Mouse (Mus musculus): ENCODE measurements around the gene Lif.

The Lif gene

DNA sequence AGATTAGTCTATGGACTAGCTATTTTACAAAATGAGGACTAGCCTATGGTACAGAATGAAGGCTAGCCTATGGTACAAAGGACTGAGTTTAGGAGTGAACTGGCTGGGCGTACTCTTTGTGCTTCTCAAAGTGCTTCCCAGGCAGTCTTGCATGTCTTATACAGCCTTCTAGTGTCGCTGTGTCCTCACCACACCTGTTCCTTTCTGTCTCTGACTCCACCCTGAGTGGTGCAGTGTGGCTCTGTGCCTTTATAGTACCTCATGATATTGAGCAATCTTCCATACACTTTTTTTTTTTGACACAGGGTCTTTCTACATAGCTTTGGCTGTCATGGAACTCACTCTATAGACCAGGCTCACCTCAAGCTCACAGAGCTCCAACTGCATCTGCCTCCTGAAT lies 25.9 kb upstream of the Lif start:
- DNase-seq (ENCODE audit: low spot score in 2 of 2), result no peak

DNA sequence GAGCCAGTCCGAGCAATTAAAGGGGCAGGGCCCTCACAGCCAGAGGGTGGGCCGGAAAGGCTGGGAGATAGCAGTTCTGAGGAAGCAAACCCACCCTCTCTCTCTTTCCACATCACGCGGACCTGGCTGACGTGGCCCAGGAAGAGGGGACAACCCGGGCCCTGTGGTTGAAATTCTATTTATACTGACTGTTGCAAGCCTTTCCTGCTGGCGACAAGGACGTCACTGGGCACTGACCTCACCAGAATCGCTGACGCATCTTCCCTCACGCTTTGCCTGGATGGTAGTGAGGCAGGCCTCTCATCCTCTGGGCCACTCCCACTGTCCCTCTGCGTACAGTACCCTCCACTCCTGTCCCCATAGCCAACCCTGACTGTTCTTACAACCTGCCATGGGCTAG lies 24.7 kb upstream of the Lif start:
- DNase-seq (ENCODE audit: low spot score in 2 of 2), result no peak

GRCm38 (mm10) chr11:4235052-4235655 lies 22.2 kb upstream of the Lif start:
- no peak for DNase-seq (ENCODE audit: low spot score in 2 of 2)

- no peak for DNase-seq (ENCODE audit: low spot score in 2 of 2)
These were observed 21.5 kb upstream of the Lif start, which contains the start of gene Osm for GRCm38 (mm10) chr11:4235665-4236545. Osm (plus strand) TSS chr11:4236420.

DNA sequence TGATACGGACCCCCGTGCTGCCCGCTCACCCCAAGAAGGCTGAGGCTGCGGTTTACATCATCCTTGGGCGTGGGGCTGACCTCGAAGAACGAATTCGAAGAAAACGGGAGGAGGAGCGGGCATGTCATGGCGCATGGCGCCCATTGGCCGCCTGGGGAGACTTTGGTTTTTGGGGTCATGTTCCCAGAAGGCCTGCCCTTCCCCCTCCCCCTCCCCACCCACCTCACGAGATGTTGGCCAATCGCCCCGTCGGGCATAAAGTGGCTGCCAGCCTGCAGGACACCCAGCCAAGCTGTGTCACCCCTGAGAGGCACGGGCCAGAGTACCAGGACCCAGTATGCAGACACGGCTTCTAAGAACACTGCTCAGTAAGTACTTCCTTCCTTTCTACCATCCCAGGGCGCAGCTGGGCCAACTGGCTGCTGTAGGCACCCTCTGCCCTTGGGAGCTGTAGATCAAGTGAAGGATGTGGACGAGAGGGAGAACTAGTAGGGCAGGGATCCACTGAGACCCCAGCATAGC lies 20.8 kb upstream of the Lif start:
- DNase-seq (ENCODE audit: low spot score in 2 of 2), result no peak

DNA sequence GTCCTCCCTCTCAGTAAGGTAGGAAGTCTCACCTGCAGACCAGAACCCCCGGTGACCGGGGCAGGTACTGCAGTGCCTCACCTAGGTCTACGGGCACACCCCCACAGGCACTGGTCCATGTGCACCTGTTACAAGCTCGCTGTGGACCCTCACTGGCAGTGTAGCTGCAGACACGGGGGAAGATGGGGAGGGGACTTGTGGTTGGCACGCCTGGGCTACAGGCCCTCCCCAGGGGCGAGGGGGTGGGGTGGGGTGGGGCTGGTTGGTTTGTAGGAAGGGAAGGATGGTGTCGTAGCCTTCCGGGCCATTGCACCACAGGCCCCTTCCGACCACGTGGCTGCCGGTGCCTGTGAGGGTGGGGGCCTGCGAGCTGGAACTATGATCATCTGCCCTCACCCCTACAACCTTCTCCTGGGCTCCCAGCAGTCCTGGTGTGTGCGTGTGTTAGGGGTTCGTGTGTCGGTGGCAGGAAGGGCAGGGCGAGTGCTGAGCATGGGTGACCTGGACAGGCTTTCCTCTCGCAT lies 19.9 kb upstream of the Lif start:
- DNase-seq (ENCODE audit: low spot score in 2 of 2), result no peak

- DNase-seq (ENCODE audit: low spot score in 2 of 2), result no peak
These were observed 19.2 kb upstream of the Lif start for GRCm38 (mm10) chr11:4238167-4238566.

- DNase-seq (ENCODE audit: low spot score in 2 of 2), result no peak
These were observed 17.7 kb upstream of the Lif start for GRCm38 (mm10) chr11:4239691-4240090.

DNA sequence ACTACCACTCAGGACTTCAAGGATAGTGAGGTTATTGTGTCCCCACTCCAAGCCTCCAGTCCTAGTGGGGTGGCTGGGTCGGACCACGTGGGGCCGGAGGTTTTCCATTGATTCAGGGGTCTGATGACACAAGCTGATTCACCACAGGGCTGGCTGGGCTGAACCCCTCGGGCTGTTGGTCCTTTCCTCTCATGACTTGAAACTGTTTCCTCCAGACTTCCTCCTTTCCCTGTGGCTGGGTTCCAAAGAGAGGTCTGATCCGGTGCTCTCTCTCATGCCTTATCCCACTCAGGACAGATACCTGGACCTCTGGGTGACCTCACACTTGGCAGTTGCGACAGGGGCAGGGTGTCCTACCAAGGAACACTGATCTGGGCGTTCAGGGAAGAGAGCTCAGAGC lies 17.2 kb upstream of the Lif start:
- DNase-seq (ENCODE audit: low spot score in 2 of 2), result no peak

GRCm38 (mm10) chr11:4241180-4241579 lies 16.2 kb upstream of the Lif start:
- DNase-seq (ENCODE audit: low spot score in 2 of 2), result no peak

- DNase-seq (ENCODE audit: low spot score in 2 of 2), result no peak
These were observed 11.2 kb upstream of the Lif start for GRCm38 (mm10) chr11:4246126-4246525.

DNA sequence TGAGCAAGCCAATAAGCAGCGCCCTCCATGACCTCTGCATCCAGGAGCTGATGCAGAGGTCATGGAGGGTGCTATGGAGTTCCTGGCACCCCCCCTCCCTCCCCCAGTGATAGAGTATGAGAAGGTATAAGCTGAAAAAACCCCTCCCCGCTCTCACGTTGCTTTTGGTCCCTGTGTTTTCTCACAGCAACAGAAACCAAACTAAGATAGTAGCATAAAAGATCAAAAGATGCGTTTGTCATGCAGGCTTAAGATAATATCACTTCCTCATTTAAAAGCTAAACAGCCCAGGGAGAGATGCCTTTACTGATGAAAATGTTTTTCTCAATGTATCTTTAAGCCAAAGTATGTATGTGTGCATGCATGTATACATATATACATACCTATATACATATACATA lies 10.7 kb upstream of the Lif start:
- DNase-seq (ENCODE audit: low spot score in 2 of 2), result no peak

GRCm38 (mm10) chr11:4247201-4247959 lies 10.0 kb upstream of the Lif start:
- DNase-seq (ENCODE audit: low spot score in 2 of 2), result no peak

DNA sequence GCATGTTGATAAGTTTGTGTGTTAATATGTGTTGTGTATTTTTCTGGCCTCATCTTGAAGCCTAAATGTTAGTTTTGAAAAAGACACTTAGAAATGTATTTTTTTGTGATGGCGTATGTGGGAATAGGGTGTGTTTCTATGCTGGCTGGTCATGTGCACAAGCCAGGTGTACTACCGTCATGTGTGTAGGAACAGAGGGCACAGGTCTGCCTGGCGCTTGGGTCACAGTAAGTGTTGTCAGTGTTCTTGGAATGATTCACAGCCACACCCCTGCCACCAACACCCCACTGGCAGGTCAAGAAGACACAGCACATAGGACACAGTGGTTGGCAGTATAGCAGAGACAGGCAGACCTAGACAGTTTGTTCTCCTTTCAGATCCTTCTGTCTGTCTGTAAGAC lies 8.2 kb upstream of the Lif start:
- DNase-seq (ENCODE audit: low spot score in 2 of 2), result no peak

DNA sequence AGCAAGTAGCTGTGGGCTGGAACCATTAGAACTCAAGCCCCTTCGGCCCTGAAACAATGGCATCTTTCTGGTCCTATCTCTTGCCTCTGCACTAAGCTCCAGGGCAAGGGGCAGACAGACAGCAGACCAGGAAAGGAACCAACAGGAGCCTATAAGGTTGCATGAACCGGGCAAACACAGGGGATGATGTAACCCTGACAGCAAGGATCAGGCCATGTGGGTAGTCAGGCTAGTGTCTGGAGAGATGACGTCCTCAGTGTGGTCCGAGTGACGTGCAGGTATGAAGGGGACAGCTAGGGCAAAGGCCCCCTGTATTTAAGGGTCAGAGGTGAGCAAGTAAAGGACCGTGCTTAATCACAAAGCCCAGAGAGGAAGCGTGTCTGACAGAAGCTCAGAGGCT lies 7.1 kb upstream of the Lif start:
- DNase-seq (ENCODE audit: low spot score in 2 of 2), result no peak

GRCm38 (mm10) chr11:4251376-4251775 lies 6.0 kb upstream of the Lif start:
- no peak for DNase-seq (ENCODE audit: low spot score in 2 of 2)

DNA sequence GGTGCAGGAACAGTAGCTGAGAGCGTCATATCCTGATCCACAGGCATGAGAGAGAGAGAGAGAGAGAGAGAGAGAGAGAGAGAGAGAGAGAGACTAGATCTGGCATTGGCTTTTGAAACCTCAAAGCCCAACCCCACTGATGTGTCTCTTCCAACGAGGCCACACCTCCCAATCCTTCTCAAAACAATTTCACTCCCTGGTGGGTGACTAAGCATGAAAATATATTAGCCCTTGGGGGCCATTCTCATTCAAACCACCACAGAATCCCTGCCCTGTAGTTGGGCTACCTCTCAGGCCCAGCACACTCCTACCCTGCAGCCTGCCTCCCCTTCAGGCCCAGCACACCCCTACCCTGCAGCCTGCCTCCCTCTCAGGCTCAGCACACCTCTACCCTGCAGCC lies 4.5 kb upstream of the Lif start:
- DNase-seq (ENCODE audit: low spot score in 2 of 2), result no peak

DNA sequence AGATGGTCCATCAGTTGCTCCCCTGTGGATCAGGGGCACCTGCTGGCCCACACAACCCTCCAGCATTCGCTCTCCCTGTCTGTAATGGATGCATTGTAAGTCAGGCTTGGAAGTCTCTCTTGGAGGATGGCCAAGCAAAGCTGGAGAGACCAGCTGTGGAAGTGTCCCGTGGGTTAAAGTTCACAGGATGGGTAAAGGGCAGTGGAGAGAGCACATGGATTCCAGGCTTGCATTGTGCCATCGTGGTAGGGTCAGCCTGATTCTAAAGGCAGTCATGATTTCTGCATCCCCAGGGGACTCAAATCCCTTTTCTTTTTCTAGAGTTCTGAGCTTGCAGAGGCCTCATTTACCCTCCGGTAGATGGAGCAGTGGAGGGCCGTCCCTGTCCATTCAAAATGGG lies 399 bp downstream of the Lif start:
- no peak for DNase-seq (ENCODE audit: low spot score in 2 of 2)

GRCm38 (mm10) chr11:4258657-4259082 lies 1.3 kb downstream of the Lif start:
- DNase-seq (ENCODE audit: low spot score in 2 of 2), result peak; percentile 69 to 82

DNA sequence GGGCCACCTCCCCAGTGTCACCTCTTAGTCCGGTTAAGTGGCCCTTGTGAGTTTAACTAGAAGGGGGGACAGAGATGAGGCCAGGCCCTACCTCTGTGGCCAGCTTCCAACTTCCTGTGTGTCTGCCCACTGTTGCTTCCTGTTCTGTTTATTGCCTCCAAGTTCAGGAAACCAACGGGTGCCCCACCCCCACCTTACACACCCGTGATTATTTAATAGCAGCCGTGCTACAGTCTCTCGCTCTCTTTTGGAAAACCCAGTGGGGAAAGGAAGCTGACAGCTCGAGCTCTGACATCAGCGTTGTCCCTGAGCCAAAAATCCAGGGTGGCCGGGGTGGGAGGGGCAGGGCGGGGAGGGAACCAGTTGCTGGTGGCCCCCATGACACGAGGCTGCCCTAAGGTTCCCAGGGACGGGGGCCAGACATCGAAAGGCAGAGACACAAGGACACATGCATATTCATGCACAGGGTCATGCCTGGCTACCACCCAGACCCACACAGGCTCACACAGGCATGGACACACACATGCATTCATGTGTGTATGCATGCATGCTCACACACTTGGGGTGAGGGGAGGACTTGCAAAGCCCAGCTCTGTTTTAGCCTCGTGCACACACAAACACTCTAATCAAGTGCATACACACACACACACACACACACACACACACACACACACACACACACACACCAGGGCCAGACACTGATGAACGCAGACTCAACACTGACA lies 3.3 kb downstream of the Lif start:
- DNase-seq (ENCODE audit: low spot score in 2 of 2), result no peak

GRCm38 (mm10) chr11:4261188-4261494 lies 3.8 kb downstream of the Lif start:
- no peak for DNase-seq (ENCODE audit: low spot score in 2 of 2)

DNA sequence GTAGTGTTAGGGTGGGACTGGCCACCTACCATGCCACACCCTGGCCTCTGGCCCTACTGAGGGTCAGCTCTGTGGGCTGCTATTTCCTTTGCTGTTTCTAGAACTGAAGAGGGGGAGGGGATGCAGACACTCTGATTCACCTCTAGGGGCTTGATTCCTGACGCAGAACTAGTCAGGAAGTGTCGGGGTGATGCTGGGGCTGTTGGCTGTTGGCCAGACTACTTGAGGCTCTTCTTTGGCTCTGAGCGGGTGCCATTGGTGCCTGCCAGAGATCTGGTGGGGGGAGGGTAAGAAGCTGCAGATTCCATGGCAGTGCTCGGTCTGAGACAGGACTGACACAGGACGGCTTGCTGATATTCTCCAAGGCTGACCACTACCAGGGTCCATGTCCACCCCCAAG lies 4.6 kb downstream of the Lif start:
- DNase-seq (ENCODE audit: low spot score in 2 of 2), result no peak

All from urinary bladder, adult 18-20 months (tissue).